Mouse (Mus musculus): ENCODE data around the gene Ncbp3. TPM values are rescaled to one million over a fixed set of nuclear protein-coding genes. Genes with fewer than 3 reads are reported as not detected.

The Ncbp3 gene
- polyA plus RNA-seq, 1 experiment: 6.5 TPM

GRCm38 (mm10) chr11:73108898-73109625 lies 61.5 kb downstream of the Ncbp3 start:
- no peaks in the 10 kb centered on the region for H3K27me3 ChIP-seq (ENCODE audit: control insufficient read depth, insufficient read depth, low read length)
- H3K27ac ChIP-seq (ENCODE audit: control insufficient read depth, insufficient read depth, low read length): peak overlapping the region; percentile 4; the same call in 1 of the 2 replicates
- no peak for DNase-seq
- WGBS: 78% methylated on average over 14 of the region's 14 CpGs
- H3K36me3 ChIP-seq (ENCODE audit: control insufficient read depth, insufficient read depth, low read length): no peaks in the 10 kb centered on the region
- peaks cover 25% of the 10 kb centered on the region for H3K4me1 ChIP-seq (replicated peaks; ENCODE audit: control insufficient read depth, insufficient read depth, low read length)
- TF ChIP-seq POLR2A (IDR thresholded peaks at IDR 0.05; ENCODE audit: control insufficient read depth, extremely low read depth, insufficient read depth, low read length, poor library complexity) (no peak), CTCF (IDR thresholded peaks at IDR 0.05; ENCODE audit: borderline replicate concordance, control insufficient read depth, extremely low read depth, insufficient read depth, low read length, poor library complexity) (no peak)
- no peak overlapping the region for H3K4me3 ChIP-seq (ENCODE audit: control insufficient read depth, insufficient read depth, low read length)

GRCm38 (mm10) chr11:73109941-73110340 lies 62.4 kb downstream of the Ncbp3 start:
- no peak for TF ChIP-seq CTCF (IDR thresholded peaks at IDR 0.05; ENCODE audit: borderline replicate concordance, control insufficient read depth, extremely low read depth, insufficient read depth, low read length, poor library complexity)
- no peak for TF ChIP-seq POLR2A (IDR thresholded peaks at IDR 0.05; ENCODE audit: control insufficient read depth, extremely low read depth, insufficient read depth, low read length, poor library complexity)
- H3K4me3 ChIP-seq (ENCODE audit: control insufficient read depth, insufficient read depth, low read length): no peak overlapping the region
- no peaks in the 10 kb centered on the region for H3K36me3 ChIP-seq (ENCODE audit: control insufficient read depth, insufficient read depth, low read length)
- no peaks in the 10 kb centered on the region for H3K27me3 ChIP-seq (ENCODE audit: control insufficient read depth, insufficient read depth, low read length)
- peaks cover 21% of the 10 kb centered on the region for H3K4me1 ChIP-seq (replicated peaks; ENCODE audit: control insufficient read depth, insufficient read depth, low read length)
- no peak for DNase-seq
- no peak overlapping the region for H3K27ac ChIP-seq (ENCODE audit: control insufficient read depth, insufficient read depth, low read length)
- whole genome bisulfite sequencing: 98% methylated on average over 3 of the region's 3 CpGs

DNA sequence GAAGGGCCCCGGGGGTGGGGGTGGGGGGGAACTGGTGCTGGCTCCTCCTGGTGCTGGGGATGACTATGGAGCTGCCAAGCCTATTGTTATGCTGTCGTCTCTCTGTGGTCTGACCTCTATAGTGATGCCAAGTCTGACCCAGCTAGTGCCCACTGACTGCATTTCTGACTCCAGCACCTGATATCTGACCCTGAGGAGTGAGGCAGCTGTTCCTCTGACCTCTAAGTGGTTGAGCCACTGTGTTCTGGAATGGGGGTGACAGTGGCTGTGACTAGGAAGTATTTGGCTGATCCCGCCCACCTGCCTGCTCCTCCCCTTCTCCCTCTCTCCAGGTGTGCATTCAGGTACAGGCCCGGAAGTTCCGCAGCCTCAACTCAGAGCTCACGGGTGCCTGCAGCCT lies 63.8 kb downstream of the Ncbp3 start:
- WGBS: 92% methylated on average over 6 of the region's 6 CpGs
- no peak overlapping the region for H3K4me3 ChIP-seq (ENCODE audit: control insufficient read depth, insufficient read depth, low read length)

DNA sequence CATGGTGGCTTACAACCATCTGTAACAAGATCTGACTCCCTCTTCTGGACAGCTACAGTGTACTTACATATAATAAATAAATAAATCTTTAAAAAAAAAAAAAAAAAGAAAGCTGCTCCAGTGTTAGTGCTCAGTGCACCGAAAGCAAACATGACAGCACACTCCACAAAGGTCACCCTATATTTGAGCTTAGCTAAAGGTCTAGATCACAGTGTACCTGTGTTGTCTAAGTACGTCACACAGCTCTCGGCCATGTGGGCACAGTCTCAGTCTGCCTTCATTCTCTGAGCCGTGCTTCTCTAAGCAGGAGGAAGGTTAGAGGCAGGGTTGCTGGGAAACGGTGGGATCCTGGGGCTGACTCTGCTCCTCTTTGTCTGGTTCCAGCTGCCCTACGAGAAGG lies 78.9 kb downstream of the Ncbp3 start:
- H3K27ac ChIP-seq (ENCODE audit: control insufficient read depth, insufficient read depth, low read length): no peak overlapping the region
- H3K36me3 ChIP-seq (ENCODE audit: control insufficient read depth, insufficient read depth, low read length): no peaks in the 10 kb centered on the region
- H3K4me1 ChIP-seq (replicated peaks; ENCODE audit: control insufficient read depth, insufficient read depth, low read length): no peaks in the 10 kb centered on the region; the same call in 1 of the 2 replicates
- no peaks in the 10 kb centered on the region for H3K27me3 ChIP-seq (ENCODE audit: control insufficient read depth, insufficient read depth, low read length)
- TF ChIP-seq CTCF (IDR thresholded peaks at IDR 0.05; ENCODE audit: borderline replicate concordance, control insufficient read depth, extremely low read depth, insufficient read depth, low read length, poor library complexity) (no peak), POLR2A (IDR thresholded peaks at IDR 0.05; ENCODE audit: control insufficient read depth, extremely low read depth, insufficient read depth, low read length, poor library complexity) (no peak)
- DNase-seq: no peak
- 97% methylated on average over 6 of the region's 6 CpGs for WGBS
- no peak overlapping the region for H3K4me3 ChIP-seq (ENCODE audit: control insufficient read depth, insufficient read depth, low read length)

More for the DNA sequence above, 63.8 kb downstream of the Ncbp3 start:
- no peak for TF ChIP-seq POLR2A (IDR thresholded peaks at IDR 0.05; ENCODE audit: control insufficient read depth, extremely low read depth, insufficient read depth, low read length, poor library complexity)
- no peak for TF ChIP-seq CTCF (IDR thresholded peaks at IDR 0.05; ENCODE audit: borderline replicate concordance, control insufficient read depth, extremely low read depth, insufficient read depth, low read length, poor library complexity)
- no peaks in the 10 kb centered on the region for H3K36me3 ChIP-seq (ENCODE audit: control insufficient read depth, insufficient read depth, low read length)
- peaks cover 21% of the 10 kb centered on the region for H3K4me1 ChIP-seq (replicated peaks; ENCODE audit: control insufficient read depth, insufficient read depth, low read length)
- no peak overlapping the region for H3K27ac ChIP-seq (ENCODE audit: control insufficient read depth, insufficient read depth, low read length)
- no peaks in the 10 kb centered on the region for H3K27me3 ChIP-seq (ENCODE audit: control insufficient read depth, insufficient read depth, low read length)
- no peak for DNase-seq

DNA sequence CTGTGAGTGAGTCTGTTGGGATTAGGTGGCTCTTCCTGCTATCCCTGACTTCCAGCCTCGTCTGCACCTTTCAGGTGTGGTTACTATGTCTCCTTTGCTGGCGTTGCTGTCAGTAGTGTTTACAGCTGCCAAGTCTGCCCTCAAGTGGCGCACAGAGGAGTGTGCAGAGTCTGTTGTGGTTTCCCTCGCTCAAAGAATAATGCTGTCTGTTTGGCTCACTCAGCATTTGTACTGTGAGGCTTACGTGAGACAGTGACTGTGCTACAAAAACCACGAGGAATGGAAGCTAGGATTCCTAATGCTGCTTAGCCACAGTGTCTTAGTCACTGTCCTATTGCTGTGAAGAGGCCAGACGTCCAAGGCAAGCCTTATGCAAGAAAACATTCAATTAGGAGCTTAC lies 83.4 kb downstream of the Ncbp3 start:
- peak; percentile 65 for DNase-seq
- Histone ChIP-seq H3K4me3 (ENCODE audit: control insufficient read depth, insufficient read depth, low read length) (no peak overlapping the region), H3K27ac (ENCODE audit: control insufficient read depth, insufficient read depth, low read length) (no peak overlapping the region), H3K27me3 (ENCODE audit: control insufficient read depth, insufficient read depth, low read length) (no peaks in the 10 kb centered on the region), H3K36me3 (ENCODE audit: control insufficient read depth, insufficient read depth, low read length) (no peaks in the 10 kb centered on the region), H3K4me1 (replicated peaks; ENCODE audit: control insufficient read depth, insufficient read depth, low read length) (peaks cover 5% of the 10 kb centered on the region)
- TF ChIP-seq CTCF (IDR thresholded peaks at IDR 0.05; ENCODE audit: borderline replicate concordance, control insufficient read depth, extremely low read depth, insufficient read depth, low read length, poor library complexity) (peak; percentile 50; the same call in 1 of the 2 replicates), POLR2A (IDR thresholded peaks at IDR 0.05; ENCODE audit: control insufficient read depth, extremely low read depth, insufficient read depth, low read length, poor library complexity) (no peak)
- WGBS: 11% methylated on average over 7 of the region's 7 CpGs

GRCm38 (mm10) chr11:73132999-73133398 lies 85.4 kb downstream of the Ncbp3 start:
- H3K36me3 ChIP-seq (ENCODE audit: control insufficient read depth, insufficient read depth, low read length): no peaks in the 10 kb centered on the region
- DNase-seq: no peak
- H3K4me1 ChIP-seq (replicated peaks; ENCODE audit: control insufficient read depth, insufficient read depth, low read length): peaks cover 16% of the 10 kb centered on the region
- WGBS: 71% methylated on average over 6 of the region's 6 CpGs
- no peak overlapping the region for H3K4me3 ChIP-seq (ENCODE audit: control insufficient read depth, insufficient read depth, low read length)
- no peaks in the 10 kb centered on the region for H3K27me3 ChIP-seq (ENCODE audit: control insufficient read depth, insufficient read depth, low read length)
- no peak overlapping the region for H3K27ac ChIP-seq (ENCODE audit: control insufficient read depth, insufficient read depth, low read length)
- TF ChIP-seq POLR2A (IDR thresholded peaks at IDR 0.05; ENCODE audit: control insufficient read depth, extremely low read depth, insufficient read depth, low read length, poor library complexity): no peak

Measured in thymus, adult 2 months (tissue).